Comparison of ENCODE assay signal across 8 mouse cellular contexts in genomic region chr2:104848235-104849161, GRCm38 (mm10). TPM values are rescaled to one million over a fixed set of nuclear protein-coding genes. Genes with fewer than 3 reads are reported as not detected.
DNase-seq lines count a peak whose midpoint lies in the region; ATAC-seq and TF ChIP-seq lines count a peak whose summit lies in the region.

No protein-coding gene starts in this region.

- no peaks in the 10 kb centered on the region for H3K9me3 ChIP-seq in forebrain, embryonic 12.5 days
- no peaks in the 10 kb centered on the region for H3K9me3 ChIP-seq in kidney, embryonic 16.5 days (ENCODE audit: low read length)

- DNase-seq in 3134 (ENCODE audit: extremely low read depth, insufficient read length, low spot score) = peak; percentile 22
- no peak for DNase-seq in cerebellum, postnatal 36 days
- DNase-seq in cerebellum, postnatal 14 days = no peak
- no peak for DNase-seq in ovary, postnatal 36 days (ENCODE audit: low spot score)

- no peaks in the 10 kb centered on the region for H3K27me3 ChIP-seq in C2C12 (ENCODE audit: control insufficient read depth, insufficient read depth, insufficient read length)
- peaks cover 27% of the 10 kb centered on the region for H3K27me3 ChIP-seq in forebrain, embryonic 12.5 days
- peaks cover 4% of the 10 kb centered on the region for H3K27me3 ChIP-seq in kidney, embryonic 16.5 days (ENCODE audit: insufficient read depth, low read length)
- no peaks in the 10 kb centered on the region for H3K27me3 ChIP-seq in myocyte (ENCODE audit: control insufficient read depth, insufficient read depth, insufficient read length)

- no peak overlapping the region for H3K9ac ChIP-seq in forebrain, embryonic 12.5 days
- peak overlapping the region; percentile 70; the same call in 1 of the 2 replicates for H3K9ac ChIP-seq in kidney, embryonic 16.5 days (replicated peaks; ENCODE audit: low read length)

- peaks cover 28% of the 10 kb centered on the region for H3K79me2 ChIP-seq in C2C12 (ENCODE audit: control insufficient read depth, insufficient read depth)
- H3K79me2 ChIP-seq in myocyte (ENCODE audit: control insufficient read depth, insufficient read depth) = no peaks in the 10 kb centered on the region

- no peak for ATAC-seq in forebrain, embryonic 12.5 days (ENCODE audit: low FRiP score)
- ATAC-seq in kidney, embryonic 16.5 days (ENCODE audit: low FRiP score, low TSS enrichment) = no peak

- TF ChIP-seq POLR2A in myocyte (IDR thresholded peaks at IDR 0.05; ENCODE audit: insufficient read length, low read depth) = no peak

- no peak overlapping the region for H3K27ac ChIP-seq in forebrain, embryonic 12.5 days
- H3K27ac ChIP-seq in kidney, embryonic 16.5 days (ENCODE audit: low read length) = no peak overlapping the region

- peak overlapping the region; percentile 43 for H3K4me3 ChIP-seq in C2C12 (ENCODE audit: insufficient read depth, poor library complexity, severe bottlenecking)
- peak overlapping the region; percentile 57 for H3K4me3 ChIP-seq in forebrain, embryonic 12.5 days (replicated peaks)
- peak overlapping the region; percentile 62 for H3K4me3 ChIP-seq in kidney, embryonic 16.5 days (ENCODE audit: low read length)
- peak overlapping the region; percentile 34 for H3K4me3 ChIP-seq in myocyte

- H3K79me3 ChIP-seq in C2C12 (ENCODE audit: low read depth) = no peaks in the 10 kb centered on the region

- H3K36me3 ChIP-seq in C2C12 (ENCODE audit: control insufficient read depth, insufficient read depth) = peaks cover 8% of the 10 kb centered on the region
- H3K36me3 ChIP-seq in forebrain, embryonic 12.5 days (replicated peaks) = no peaks in the 10 kb centered on the region
- H3K36me3 ChIP-seq in kidney, embryonic 16.5 days (ENCODE audit: insufficient read depth, low read length) = no peaks in the 10 kb centered on the region
- no peaks in the 10 kb centered on the region for H3K36me3 ChIP-seq in myocyte (ENCODE audit: control insufficient read depth, insufficient read depth)

- H3K4me2 ChIP-seq in forebrain, embryonic 12.5 days = peak overlapping the region; percentile 98
- peak overlapping the region; percentile 98 for H3K4me2 ChIP-seq in kidney, embryonic 16.5 days (replicated peaks; ENCODE audit: low read depth, low read length)
- peak overlapping the region; percentile 88 for H3K4me2 ChIP-seq in myocyte (ENCODE audit: low read depth)

- no peak for TF ChIP-seq CTCF in C2C12 (IDR thresholded peaks at IDR 0.05; ENCODE audit: control insufficient read depth, insufficient read depth, insufficient read length)

- 29% methylated on average over 16 of the region's 16 CpGs for WGBS in forebrain, embryonic 12.5 days
- WGBS in kidney, embryonic 16.5 days = 41% methylated on average over 16 of the region's 16 CpGs

- H3ac ChIP-seq in C2C12 (ENCODE audit: control insufficient read depth, insufficient read length, low read depth) (peak overlapping the region; percentile 69), myocyte (ENCODE audit: control insufficient read depth, insufficient read length) (peak overlapping the region; percentile 43)

- peaks cover 12% of the 10 kb centered on the region for H3K4me1 ChIP-seq in forebrain, embryonic 12.5 days
- H3K4me1 ChIP-seq in kidney, embryonic 16.5 days (ENCODE audit: insufficient read depth, low read length) = peaks cover 5% of the 10 kb centered on the region

TF ChIP-seq in C2C12, 6 proteins besides CTCF, POLR2A, EP300 and RAD21:
- TF ChIP-seq MYOG (IDR thresholded peaks at IDR 0.05; ENCODE audit: control insufficient read depth, extremely low read depth, insufficient read length) = no peak
- no peak for TF ChIP-seq MAX (IDR thresholded peaks at IDR 0.05)
- no peak for TF ChIP-seq USF1 (IDR thresholded peaks at IDR 0.05; ENCODE audit: low read depth)
- TF ChIP-seq CEBPB (IDR thresholded peaks at IDR 0.05; ENCODE audit: low read depth) = no peak
- TF ChIP-seq MYOD1 (IDR thresholded peaks at IDR 0.05; ENCODE audit: control insufficient read depth, insufficient read length, low read depth) = no peak
- no peak for TF ChIP-seq FOSL1 (IDR thresholded peaks at IDR 0.05; ENCODE audit: insufficient read depth, low read length, poor library complexity, severe bottlenecking)

TF ChIP-seq in myocyte, 11 proteins besides CTCF, POLR2A, EP300 and RAD21:
- TF ChIP-seq SRF (IDR thresholded peaks at IDR 0.05; ENCODE audit: control insufficient read depth, insufficient read length, low read depth) = no peak
- no peak for TF ChIP-seq REST (IDR thresholded peaks at IDR 0.05; ENCODE audit: insufficient read depth, insufficient read length)
TF ChIP-seq in myocyte: peak in this region for 0.

RNA-seq across cellular contexts. Expression of gene Prrg4, which starts 1.2 kb away (rescaled TPM):
- polyA plus RNA-seq in C2C12 (2012; fragmentation: generic; extraction: Trizol) (4.6 TPM), myocyte (2012; fragmentation: generic; extraction: Trizol) (0.48 TPM)
- 0.70 and 0.94 TPM in 2 replicates for polyA plus RNA-seq in forebrain, embryonic 12.5 days (2016; fragmentation: Nextera tagmentation; extraction: Ambion mirVana)
- 2.5 and 2.7 TPM in 2 replicates for polyA plus RNA-seq in kidney, embryonic 16.5 days (2015; fragmentation: Nextera tagmentation; extraction: Ambion mirVana)

RNA-seq across cellular contexts. Expression of gene Ccdc73, which starts 19.1 kb away (rescaled TPM):
- 0.21 TPM for polyA plus RNA-seq in C2C12 (2012; fragmentation: generic; extraction: Trizol)
- 8.8 and 9.7 TPM in 2 replicates for polyA plus RNA-seq in forebrain, embryonic 12.5 days (2016; fragmentation: Nextera tagmentation; extraction: Ambion mirVana)
- 4.5 and 4.7 TPM in 2 replicates for polyA plus RNA-seq in kidney, embryonic 16.5 days (2015; fragmentation: Nextera tagmentation; extraction: Ambion mirVana)
- polyA plus RNA-seq in myocyte (2012; fragmentation: generic; extraction: Trizol) = 0.18 TPM

RNA-seq across cellular contexts. Expression of gene Qser1, which starts 31.9 kb away (rescaled TPM):
- polyA plus RNA-seq in C2C12 (2012; fragmentation: generic; extraction: Trizol) = 5.3 TPM
- polyA plus RNA-seq in forebrain, embryonic 12.5 days (2016; fragmentation: Nextera tagmentation; extraction: Ambion mirVana) = 15.5 and 15.6 TPM in 2 replicates
- 9.0 and 10.6 TPM in 2 replicates for polyA plus RNA-seq in kidney, embryonic 16.5 days (2015; fragmentation: Nextera tagmentation; extraction: Ambion mirVana)
- 4.1 TPM for polyA plus RNA-seq in myocyte (2012; fragmentation: generic; extraction: Trizol)
